Mouse (Mus musculus): ENCODE measurements at regions not wholly inside any gene's neighbourhood (a gene's known extent, or its start where the extent isn't known, plus 50 kb on each side); places are given as distances from the start of the nearest gene placed in this dataset.
A peak's percentile ranks its signal among the peaks of the same experiment; 100 is the strongest.
"Not testable (repeated sequence)": the region's sequence is repeated elsewhere in the genome, so short reads cannot be mapped to it uniquely, and the experiment has no call there.

DNA sequence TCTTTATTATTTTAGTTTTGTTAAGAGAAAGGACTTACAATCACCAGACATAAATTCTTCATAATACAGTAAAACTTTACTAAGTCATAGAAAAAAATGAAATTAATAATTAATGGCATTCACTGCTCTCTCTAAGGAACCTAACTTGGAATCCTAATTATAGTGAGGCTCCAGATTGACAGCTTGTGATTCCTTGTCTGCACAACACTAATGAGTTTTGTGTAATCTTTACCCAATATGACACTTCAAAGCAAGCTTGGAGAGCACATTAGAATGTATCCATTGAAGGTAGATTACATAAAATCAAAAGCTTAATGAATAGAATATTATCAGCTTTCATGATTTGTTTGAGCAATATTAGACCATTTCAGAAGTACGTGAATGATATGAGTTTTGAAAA, 1914.7 kb downstream of the Efna5 start:
- WGBS, result 95% methylated on average over 1 of the region's 1 CpGs
- Histone ChIP-seq H3K9ac (replicated peaks) (no peak overlapping the region), H3K4me2 (no peak overlapping the region), H3K4me3 (replicated peaks) (no peak overlapping the region), H3K36me3 (no peaks in the 10 kb centered on the region), H3K4me1 (replicated peaks) (no peaks in the 10 kb centered on the region), H3K27me3 (no peaks in the 10 kb centered on the region), H3K27ac (no peak overlapping the region), H3K9me3 (no peaks in the 10 kb centered on the region)
- no peak for ATAC-seq (ENCODE audit: insufficient number of reproducible peaks, insufficient read depth, low FRiP score, low TSS enrichment, low read depth)

- ATAC-seq (ENCODE audit: insufficient number of reproducible peaks, insufficient read depth, low FRiP score, low TSS enrichment, low read depth), result no peak
- Histone ChIP-seq H3K9ac (replicated peaks) (no peak overlapping the region), H3K27ac (no peak overlapping the region), H3K36me3 (no peaks in the 10 kb centered on the region), H3K4me2 (no peak overlapping the region), H3K4me1 (replicated peaks) (no peaks in the 10 kb centered on the region), H3K4me3 (replicated peaks) (no peak overlapping the region), H3K9me3 (no peaks in the 10 kb centered on the region), H3K27me3 (no peaks in the 10 kb centered on the region)
- 44% methylated on average over 2 of the region's 2 CpGs for WGBS
These were observed 1915.5 kb downstream of the Efna5 start for GRCm38 (mm10) chr17:60965660-60966059.

- H3K27ac ChIP-seq, result no peak overlapping the region
- no peaks in the 10 kb centered on the region for H3K9me3 ChIP-seq
- ATAC-seq (ENCODE audit: insufficient number of reproducible peaks, insufficient read depth, low FRiP score, low TSS enrichment, low read depth), result 0 out of 2 replicates have a peak, but pooled peaks have one; percentile 59
- H3K4me3 ChIP-seq (replicated peaks), result no peak overlapping the region
- 21% methylated on average over 1 of the region's 1 CpGs for WGBS
- H3K36me3 ChIP-seq, result no peaks in the 10 kb centered on the region
- H3K4me2 ChIP-seq, result no peak overlapping the region
- no peaks in the 10 kb centered on the region for H3K27me3 ChIP-seq
- H3K9ac ChIP-seq (replicated peaks), result no peak overlapping the region
- H3K4me1 ChIP-seq (replicated peaks), result peaks cover 3% of the 10 kb centered on the region; the same call in 1 of the 2 replicates
These were observed 1929.7 kb downstream of the Efna5 start for GRCm38 (mm10) chr17:60951464-60951863.

DNA sequence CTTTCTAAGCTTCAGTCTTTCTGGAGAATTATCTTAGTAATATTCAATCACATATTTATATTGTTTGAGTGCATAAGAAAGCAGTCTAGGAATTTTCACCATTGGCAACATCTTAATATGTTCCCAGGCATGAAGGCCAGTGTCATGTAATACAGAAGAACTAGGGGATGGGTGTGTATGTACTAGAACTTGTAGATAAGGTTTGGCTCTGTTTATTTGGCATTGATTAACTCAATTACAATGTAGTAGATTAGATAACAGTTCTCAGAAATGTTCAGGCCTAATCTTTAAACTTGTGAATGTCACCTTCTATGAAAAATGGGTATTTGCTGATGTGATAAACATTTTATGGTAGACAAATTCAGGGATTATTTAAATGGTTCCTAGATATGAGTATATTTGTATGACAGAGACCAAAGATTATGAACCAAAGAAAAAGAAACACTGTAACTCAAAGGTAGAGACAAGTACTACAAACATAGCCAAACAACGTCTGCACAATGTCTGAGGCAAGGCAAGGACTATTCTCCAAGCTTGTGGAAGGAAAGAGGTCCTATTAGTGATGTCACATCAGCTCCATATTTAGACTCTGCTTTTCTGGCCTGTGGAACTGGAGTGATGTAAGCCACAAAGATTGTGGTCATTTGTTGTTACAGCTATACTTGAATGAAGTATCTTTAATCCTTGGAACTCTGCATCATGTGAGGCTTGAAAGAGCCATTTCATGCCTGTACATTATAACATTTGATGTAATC, 1924.8 kb upstream of the Nudt12 start:
- H3K27ac ChIP-seq, result no peak overlapping the region
- WGBS, result 74% methylated on average over 1 of the region's 1 CpGs
- no peaks in the 10 kb centered on the region for H3K9me3 ChIP-seq
- no peaks in the 10 kb centered on the region for H3K36me3 ChIP-seq
- no peaks in the 10 kb centered on the region for H3K27me3 ChIP-seq
- no peak overlapping the region for H3K4me3 ChIP-seq (replicated peaks)
- no peak overlapping the region for H3K4me2 ChIP-seq
- no peak overlapping the region for H3K9ac ChIP-seq (replicated peaks)
- H3K4me1 ChIP-seq (replicated peaks), result no peaks in the 10 kb centered on the region
- no peak for ATAC-seq (ENCODE audit: insufficient number of reproducible peaks, insufficient read depth, low FRiP score, low TSS enrichment, low read depth)

DNA sequence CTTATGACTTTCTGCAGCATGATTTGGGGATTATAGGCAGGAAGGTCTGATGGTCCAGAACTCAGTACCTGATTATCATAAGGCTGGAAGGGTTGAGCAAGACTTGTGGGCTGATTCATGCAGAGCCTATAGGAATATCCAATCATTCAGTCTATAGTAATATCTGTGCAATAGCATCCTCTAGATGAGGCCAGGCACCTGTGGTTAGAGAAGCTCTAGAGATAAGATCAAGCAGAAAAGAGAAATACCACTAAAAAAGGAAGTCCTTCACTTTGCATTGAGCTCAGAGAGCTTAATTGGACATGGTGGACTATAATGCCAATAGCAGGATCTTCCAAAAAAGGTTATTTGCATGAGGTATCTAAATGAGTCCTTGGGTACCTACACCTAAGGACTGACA, 1921.1 kb upstream of the Nudt12 start:
- Histone ChIP-seq H3K9me3 (no peaks in the 10 kb centered on the region), H3K4me2 (no peak overlapping the region), H3K27ac (no peak overlapping the region), H3K4me1 (replicated peaks) (no peaks in the 10 kb centered on the region), H3K9ac (replicated peaks) (no peak overlapping the region), H3K4me3 (replicated peaks) (no peak overlapping the region), H3K36me3 (no peaks in the 10 kb centered on the region), H3K27me3 (no peaks in the 10 kb centered on the region)
- no peak for ATAC-seq (ENCODE audit: insufficient number of reproducible peaks, insufficient read depth, low FRiP score, low TSS enrichment, low read depth)

DNA sequence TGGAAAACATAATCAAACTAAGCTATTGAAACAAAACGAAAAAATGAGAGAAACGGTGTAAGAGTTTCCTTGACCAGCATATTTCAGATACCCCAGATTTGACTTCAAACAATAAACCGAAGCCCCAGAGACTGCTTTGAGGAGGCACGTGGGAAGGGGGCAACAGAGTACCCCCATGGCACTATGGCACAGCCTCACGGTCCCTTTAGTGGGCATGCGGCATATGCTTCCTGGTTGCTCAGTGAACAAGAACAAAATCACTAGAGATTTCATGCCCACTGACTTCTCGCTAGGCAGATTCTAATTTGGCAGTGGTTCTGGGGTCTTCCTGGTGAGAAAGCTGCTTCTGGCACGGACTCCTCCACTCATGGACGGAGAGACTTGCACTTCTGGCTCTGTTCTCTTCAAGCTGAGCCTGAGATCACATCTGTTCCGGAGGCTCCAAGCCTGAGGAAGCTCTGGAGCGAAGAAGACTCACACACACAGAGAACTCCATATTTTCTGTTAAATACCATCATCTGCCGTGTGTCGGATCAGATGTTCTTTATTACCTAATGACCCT, 1912.7 kb upstream of the Nudt12 start:
- Histone ChIP-seq H3K4me1 (replicated peaks) (no peaks in the 10 kb centered on the region), H3K4me2 (no peak overlapping the region), H3K27ac (no peak overlapping the region), H3K27me3 (no peaks in the 10 kb centered on the region), H3K9me3 (no peaks in the 10 kb centered on the region), H3K9ac (replicated peaks) (no peak overlapping the region), H3K4me3 (replicated peaks) (no peak overlapping the region), H3K36me3 (no peaks in the 10 kb centered on the region)
- WGBS, result 90% methylated on average over 13 of the region's 13 CpGs
- no peak for ATAC-seq (ENCODE audit: insufficient number of reproducible peaks, insufficient read depth, low FRiP score, low TSS enrichment, low read depth)

GRCm38 (mm10) chr17:60882721-60883120, 1869.5 kb upstream of the Nudt12 start:
- not testable (repeated sequence) for H3K36me3 ChIP-seq; H3K4me2 ChIP-seq; ATAC-seq (ENCODE audit: insufficient number of reproducible peaks, insufficient read depth, low FRiP score, low TSS enrichment, low read depth); H3K4me3 ChIP-seq (replicated peaks); H3K27me3 ChIP-seq; H3K9ac ChIP-seq (replicated peaks); H3K9me3 ChIP-seq; H3K27ac ChIP-seq; H3K4me1 ChIP-seq (replicated peaks)
- WGBS, result 90% methylated on average over 1 of the region's 1 CpGs

DNA sequence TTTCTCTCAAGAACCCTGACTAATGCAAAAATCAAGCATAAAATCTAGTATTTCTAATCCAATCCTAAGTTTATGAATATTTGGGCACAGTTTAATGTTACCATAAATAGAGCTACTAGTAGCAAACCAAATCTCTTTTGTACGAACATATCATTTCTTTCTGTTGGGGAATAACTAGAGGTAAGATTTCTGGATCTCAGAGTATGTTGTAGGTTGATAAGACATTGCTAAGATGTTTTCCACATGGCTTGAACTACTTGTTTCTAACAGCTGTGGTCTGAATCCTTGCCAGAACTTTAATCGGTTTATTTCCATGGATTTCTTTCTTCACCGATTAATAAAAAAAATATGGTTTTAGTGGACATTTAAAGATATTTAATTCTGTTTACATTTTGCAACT, 1844.3 kb upstream of the Nudt12 start:
- no peak overlapping the region for H3K9ac ChIP-seq (replicated peaks)
- no peaks in the 10 kb centered on the region for H3K9me3 ChIP-seq
- 86% methylated on average over 3 of the region's 3 CpGs for WGBS
- ATAC-seq (ENCODE audit: insufficient number of reproducible peaks, insufficient read depth, low FRiP score, low TSS enrichment, low read depth), result no peak
- H3K36me3 ChIP-seq, result no peaks in the 10 kb centered on the region
- H3K4me1 ChIP-seq (replicated peaks), result no peaks in the 10 kb centered on the region
- no peak overlapping the region for H3K27ac ChIP-seq
- H3K27me3 ChIP-seq, result no peaks in the 10 kb centered on the region
- no peak overlapping the region for H3K4me2 ChIP-seq
- H3K4me3 ChIP-seq (replicated peaks), result no peak overlapping the region

- no peaks in the 10 kb centered on the region for H3K4me1 ChIP-seq (replicated peaks)
- 76% methylated on average over 3 of the region's 3 CpGs for WGBS
- no peak overlapping the region for H3K9ac ChIP-seq (replicated peaks)
- H3K4me3 ChIP-seq (replicated peaks), result no peak overlapping the region
- no peak overlapping the region for H3K27ac ChIP-seq
- H3K27me3 ChIP-seq, result no peaks in the 10 kb centered on the region
- no peaks in the 10 kb centered on the region for H3K36me3 ChIP-seq
- no peak overlapping the region for H3K4me2 ChIP-seq
- H3K9me3 ChIP-seq, result no peaks in the 10 kb centered on the region
- ATAC-seq (ENCODE audit: insufficient number of reproducible peaks, insufficient read depth, low FRiP score, low TSS enrichment, low read depth), result no peak
These were observed 1841.5 kb upstream of the Nudt12 start for GRCm38 (mm10) chr17:60854659-60855058.

DNA sequence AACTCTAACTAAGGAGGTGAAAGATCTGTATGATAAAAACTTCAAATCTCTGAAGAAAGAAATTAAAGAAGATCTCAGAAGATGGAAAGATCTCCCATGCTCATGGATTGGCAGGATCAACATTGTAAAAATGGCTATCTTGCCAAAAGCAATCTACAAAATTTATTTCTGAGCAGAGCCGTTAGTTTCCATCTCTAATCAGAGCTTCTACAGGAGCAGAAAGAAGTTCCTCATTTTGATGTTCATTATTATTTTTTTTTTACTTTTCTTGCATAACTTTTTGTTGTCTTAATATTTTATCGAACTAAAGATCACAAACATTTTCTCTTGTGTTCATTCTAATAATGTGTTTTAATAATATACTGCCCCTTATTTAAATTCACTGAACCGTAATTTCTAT, 1825.6 kb upstream of the Nudt12 start:
- H3K4me3 ChIP-seq (replicated peaks); H3K4me1 ChIP-seq (replicated peaks); H3K36me3 ChIP-seq; H3K9ac ChIP-seq (replicated peaks); H3K4me2 ChIP-seq; H3K27ac ChIP-seq; H3K9me3 ChIP-seq; ATAC-seq (ENCODE audit: insufficient number of reproducible peaks, insufficient read depth, low FRiP score, low TSS enrichment, low read depth); H3K27me3 ChIP-seq: not testable (repeated sequence)
- 92% methylated on average over 3 of the region's 3 CpGs for WGBS

DNA sequence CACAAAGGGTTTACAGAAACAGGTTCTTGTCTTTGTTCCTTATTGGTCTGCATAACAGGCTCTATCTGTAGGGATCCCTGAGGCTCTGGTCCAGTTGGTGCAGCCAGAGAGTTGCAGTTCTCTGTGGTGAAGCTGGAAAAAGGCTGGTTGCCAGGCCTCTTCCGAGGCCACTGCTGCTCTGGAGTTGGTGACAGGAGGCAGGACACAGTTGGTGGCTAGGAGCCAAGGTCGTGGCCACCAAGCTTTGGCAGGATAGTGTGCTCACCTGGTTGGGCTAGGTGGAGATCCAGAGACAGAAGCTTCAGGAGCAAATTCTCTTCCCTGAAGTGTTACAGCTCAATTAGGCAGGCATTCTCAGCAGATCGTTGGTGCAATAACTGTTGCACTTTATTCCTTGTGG, 1819.4 kb upstream of the Nudt12 start:
- Histone ChIP-seq H3K4me3 (replicated peaks) (no peak overlapping the region), H3K27me3 (no peaks in the 10 kb centered on the region), H3K4me2 (no peak overlapping the region), H3K4me1 (replicated peaks) (no peaks in the 10 kb centered on the region), H3K36me3 (no peaks in the 10 kb centered on the region), H3K27ac (no peak overlapping the region), H3K9ac (replicated peaks) (no peak overlapping the region), H3K9me3 (no peaks in the 10 kb centered on the region)
- no peak for ATAC-seq (ENCODE audit: insufficient number of reproducible peaks, insufficient read depth, low FRiP score, low TSS enrichment, low read depth)
- WGBS, result 77% methylated on average over 3 of the region's 3 CpGs

DNA sequence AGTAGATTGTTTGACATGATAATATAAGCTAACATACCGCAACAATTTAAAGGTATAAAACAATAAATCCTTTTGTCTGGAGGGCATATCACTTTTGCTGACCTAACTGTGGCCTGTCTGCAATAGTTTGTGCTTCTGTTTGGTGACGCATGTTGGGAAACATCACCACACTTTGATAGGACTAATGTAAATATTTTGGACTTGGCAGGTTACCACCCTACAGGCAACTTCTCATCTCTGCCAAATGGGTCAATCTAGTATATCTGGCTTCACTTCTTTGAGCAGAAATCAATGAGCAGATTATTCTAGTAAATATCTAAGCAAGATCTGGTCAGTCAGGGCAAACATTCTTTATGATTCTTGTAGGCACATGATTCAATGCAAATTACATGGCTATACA, 1817.3 kb upstream of the Nudt12 start:
- no peak overlapping the region for H3K4me3 ChIP-seq (replicated peaks)
- H3K9me3 ChIP-seq, result no peaks in the 10 kb centered on the region
- no peaks in the 10 kb centered on the region for H3K27me3 ChIP-seq
- no peaks in the 10 kb centered on the region for H3K36me3 ChIP-seq
- no peak overlapping the region for H3K9ac ChIP-seq (replicated peaks)
- no peak overlapping the region for H3K27ac ChIP-seq
- no peak for ATAC-seq (ENCODE audit: insufficient number of reproducible peaks, insufficient read depth, low FRiP score, low TSS enrichment, low read depth)
- 90% methylated on average over 2 of the region's 2 CpGs for WGBS
- H3K4me2 ChIP-seq, result no peak overlapping the region
- H3K4me1 ChIP-seq (replicated peaks), result no peaks in the 10 kb centered on the region
